Mouse (Mus musculus): ENCODE measurements around the gene Tedc1.

DNA sequence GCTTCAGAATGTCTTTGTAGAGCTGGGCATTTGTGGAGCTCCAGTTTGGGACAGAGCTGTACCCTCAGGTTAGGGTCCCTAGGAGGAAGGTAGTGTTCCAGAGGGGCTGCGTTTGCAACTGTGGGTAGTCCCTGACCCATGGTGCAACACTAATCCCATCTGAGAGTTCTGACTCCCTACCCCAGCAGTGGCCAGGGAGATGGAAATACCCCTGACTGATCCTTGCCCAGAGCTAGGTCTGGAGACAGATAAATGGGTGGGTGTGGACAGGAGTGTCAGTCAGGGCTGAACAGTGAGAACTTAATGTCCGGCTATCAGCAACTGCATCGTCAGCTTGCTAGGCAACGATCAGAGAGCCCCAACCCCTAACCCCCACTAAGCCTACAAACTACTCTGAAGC is 5.6 kb upstream of the Tedc1 start:
- TF ChIP-seq CEBPB (IDR thresholded peaks at IDR 0.05; ENCODE audit: low read depth), result no peak
- TF ChIP-seq MAX (IDR thresholded peaks at IDR 0.05), result no peak
- no peak for TF ChIP-seq CTCF (IDR thresholded peaks at IDR 0.05; ENCODE audit: control insufficient read depth, insufficient read depth, insufficient read length)
- TF ChIP-seq MYOD1 (IDR thresholded peaks at IDR 0.05; ENCODE audit: control insufficient read depth, insufficient read length, low read depth), result no peak
- no peak for TF ChIP-seq USF1 (IDR thresholded peaks at IDR 0.05; ENCODE audit: low read depth)
- no peak for TF ChIP-seq FOSL1 (IDR thresholded peaks at IDR 0.05; ENCODE audit: insufficient read depth, low read length, poor library complexity, severe bottlenecking)
- no peak for TF ChIP-seq MYOG (IDR thresholded peaks at IDR 0.05; ENCODE audit: control insufficient read depth, extremely low read depth, insufficient read length)

Data from C2C12 (cell line).